Mouse (Mus musculus) heart, embryonic 10.5 days (tissue): ENCODE measurements at regions not wholly inside any gene's neighbourhood (a gene's known extent, or its start where the extent isn't known, plus 50 kb on each side); places are given as distances from the start of the nearest gene placed in this dataset.

ENCODE experiments used
- DNase-seq: peaks from one replicate; pipeline ENCODE4 v3.0.0-alpha.2; 2017; ENCODE audit warnings: low spot score
- H3K27ac ChIP-seq: fragments of 300-500 bp; sonication (generic); 2 replicates; pipeline ENCODE4 v1.5.1; 2016; ENCODE audit warnings: mild to moderate bottlenecking
- H3K27me3 ChIP-seq: fragments of 300-500 bp; sonication (generic); 2 replicates; pipeline ENCODE4 v1.6.1; 2016; ENCODE audit warnings: mild to moderate bottlenecking; ENCODE audit not compliant: poor library complexity, insufficient read depth, severe bottlenecking
- H3K36me3 ChIP-seq: fragments of 300-500 bp; sonication (generic); 2 replicates; pipeline ENCODE4 v1.6.1; 2016; ENCODE audit warnings: mild to moderate bottlenecking, moderate library complexity
- H3K4me1 ChIP-seq: fragments of 300-500 bp; sonication (generic); 2 replicates; pipeline ENCODE4 v1.6.1; 2016; ENCODE audit warnings: mild to moderate bottlenecking
- H3K4me3 ChIP-seq: fragments of 300-500 bp; sonication (generic); 2 replicates; pipeline ENCODE4 v1.5.1; 2016; ENCODE audit warnings: mild to moderate bottlenecking, moderate library complexity
- H3K9me3 ChIP-seq: fragments of 300-500 bp; sonication (generic); 2 replicates; pipeline ENCODE4 v1.6.1; 2016; ENCODE audit warnings: mild to moderate bottlenecking, moderate library complexity
- WGBS: fragments of 180-500 bp; shearing (Covaris S2); methylation state at CpG from one replicate; pipeline ENCODE4 v1.1.7; 2016; 5-methylcytosine and 5-hydroxymethylcytosine counted together

GRCm38 (mm10) chr4:131062592-131062991, 118.4 kb downstream of the Matn1 start:
- Histone ChIP-seq H3K4me3 (no peak overlapping the region), H3K27ac (peak overlapping the region; percentile 56; the same call in 1 of the 2 replicates), H3K4me1 (peaks cover 5% of the 10 kb centered on the region), H3K9me3 (no peaks in the 10 kb centered on the region), H3K27me3 (peaks cover 26% of the 10 kb centered on the region; the same call in 1 of the 2 replicates), H3K36me3 (no peaks in the 10 kb centered on the region)
- DNase-seq, result peak; percentile 80
- 63% methylated on average over 4 of the region's 4 CpGs for WGBS

- Histone ChIP-seq H3K27ac (no peak overlapping the region), H3K36me3 (no peaks in the 10 kb centered on the region), H3K4me1 (no peaks in the 10 kb centered on the region; the same call in 1 of the 2 replicates), H3K4me3 (no peak overlapping the region), H3K9me3 (no peaks in the 10 kb centered on the region), H3K27me3 (peaks cover 22% of the 10 kb centered on the region; the same call in 1 of the 2 replicates)
- WGBS, result 73% methylated on average over 8 of the region's 8 CpGs
- no peak for DNase-seq
Measured at GRCm38 (mm10) chr4:131066186-131066939, 122.2 kb downstream of the Matn1 start.

DNA sequence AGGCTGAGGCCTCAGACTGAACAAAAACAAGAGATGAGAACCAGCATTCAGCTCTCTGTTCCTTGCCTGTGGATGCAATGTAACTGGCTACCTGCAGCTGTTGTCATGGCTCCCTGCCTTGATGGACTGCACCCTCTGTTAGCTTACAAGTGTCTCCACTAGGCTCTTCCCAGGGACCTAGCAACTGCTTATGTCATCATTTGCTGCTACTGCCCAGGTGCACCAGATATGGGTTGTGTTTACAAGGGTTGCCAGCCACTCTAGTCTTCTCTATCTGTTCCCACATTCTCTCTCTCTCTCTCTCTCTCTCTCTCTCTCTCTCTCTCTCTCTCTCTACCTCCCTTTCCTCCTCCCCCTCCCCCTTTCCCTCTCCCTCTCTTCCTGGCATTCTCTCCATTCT, 126.4 kb downstream of the Matn1 start:
- Histone ChIP-seq H3K4me3 (no peak overlapping the region), H3K4me1 (peaks cover 4% of the 10 kb centered on the region; the same call in 1 of the 2 replicates), H3K27me3 (no peaks in the 10 kb centered on the region), H3K9me3 (no peaks in the 10 kb centered on the region), H3K36me3 (no peaks in the 10 kb centered on the region), H3K27ac (no peak overlapping the region)
- no peak for DNase-seq

- H3K27me3 ChIP-seq, result no peaks in the 10 kb centered on the region
- WGBS, result 77% methylated on average over 2 of the region's 2 CpGs
- no peak overlapping the region for H3K4me3 ChIP-seq
- H3K4me1 ChIP-seq, result 0 out of 2 replicates have a peak, but pooled peaks cover 4% of the 10 kb centered on the region
- no peak for DNase-seq
- no peaks in the 10 kb centered on the region for H3K9me3 ChIP-seq
- no peak overlapping the region for H3K27ac ChIP-seq
- no peaks in the 10 kb centered on the region for H3K36me3 ChIP-seq
Measured at GRCm38 (mm10) chr4:131072623-131073022, 128.4 kb downstream of the Matn1 start.

- WGBS, result 58% methylated on average over 8 of the region's 8 CpGs
- no peak for DNase-seq
- peak overlapping the region; percentile 57; the same call in 1 of the 2 replicates for H3K27ac ChIP-seq
Measured at GRCm38 (mm10) chr4:131073420-131073819, 129.2 kb downstream of the Matn1 start.

GRCm38 (mm10) chr4:131075326-131075932, 131.2 kb downstream of the Matn1 start:
- H3K9me3 ChIP-seq, result no peaks in the 10 kb centered on the region
- H3K27ac ChIP-seq, result no peak overlapping the region
- H3K4me3 ChIP-seq, result no peak overlapping the region
- WGBS, result 77% methylated on average over 8 of the region's 8 CpGs
- DNase-seq, result no peak
- H3K36me3 ChIP-seq, result no peaks in the 10 kb centered on the region
- H3K4me1 ChIP-seq, result 0 out of 2 replicates have a peak, but pooled peaks cover 4% of the 10 kb centered on the region
- no peaks in the 10 kb centered on the region; the same call in 1 of the 2 replicates for H3K27me3 ChIP-seq

More at GRCm38 (mm10) chr4:131073420-131073819, 129.2 kb downstream of the Matn1 start:
- no peaks in the 10 kb centered on the region for H3K36me3 ChIP-seq
- H3K4me1 ChIP-seq, result 0 out of 2 replicates have a peak, but pooled peaks cover 4% of the 10 kb centered on the region
- no peaks in the 10 kb centered on the region for H3K9me3 ChIP-seq
- no peaks in the 10 kb centered on the region for H3K27me3 ChIP-seq
- H3K4me3 ChIP-seq, result no peak overlapping the region

DNA sequence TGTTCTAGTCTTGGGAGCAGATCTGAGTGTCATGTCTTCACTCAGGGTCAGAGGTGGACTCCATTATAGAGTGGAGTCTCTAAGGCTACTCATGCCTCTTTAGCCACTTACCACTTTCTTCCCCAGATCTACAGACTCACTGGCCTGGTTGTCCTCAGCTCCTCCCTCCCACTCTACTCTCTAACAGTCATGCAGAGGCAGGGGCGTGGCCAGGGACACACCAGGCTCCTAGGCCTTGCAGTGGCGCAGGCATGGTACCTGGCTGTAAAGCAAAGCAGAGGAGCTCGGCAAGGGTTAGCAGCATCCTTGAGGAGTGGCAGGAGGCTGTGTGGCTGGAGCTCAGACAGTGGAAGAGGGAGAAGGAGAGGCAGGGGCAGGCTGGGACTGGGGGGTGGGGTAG, 132.4 kb downstream of the Matn1 start:
- Histone ChIP-seq H3K4me3 (no peak overlapping the region), H3K4me1 (0 out of 2 replicates have a peak, but pooled peaks cover 4% of the 10 kb centered on the region), H3K36me3 (no peaks in the 10 kb centered on the region), H3K27ac (no peak overlapping the region), H3K9me3 (no peaks in the 10 kb centered on the region), H3K27me3 (peaks cover 4% of the 10 kb centered on the region; the same call in 1 of the 2 replicates)
- DNase-seq, result no peak
- 51% methylated on average over 3 of the region's 3 CpGs for WGBS

- Histone ChIP-seq H3K4me3 (no peak overlapping the region), H3K27me3 (peaks cover 4% of the 10 kb centered on the region; the same call in 1 of the 2 replicates), H3K36me3 (no peaks in the 10 kb centered on the region), H3K4me1 (no peaks in the 10 kb centered on the region), H3K9me3 (no peaks in the 10 kb centered on the region), H3K27ac (no peak overlapping the region)
- WGBS, result 59% methylated on average over 1 of the region's 1 CpGs
- DNase-seq, result no peak
Measured at GRCm38 (mm10) chr4:131080113-131080512, 135.9 kb downstream of the Matn1 start.

- Histone ChIP-seq H3K9me3 (no peaks in the 10 kb centered on the region), H3K4me3 (no peak overlapping the region), H3K36me3 (no peaks in the 10 kb centered on the region), H3K27me3 (peaks cover 4% of the 10 kb centered on the region; the same call in 1 of the 2 replicates), H3K27ac (no peak overlapping the region), H3K4me1 (no peaks in the 10 kb centered on the region)
- DNase-seq, result no peak
- 78% methylated on average over 3 of the region's 3 CpGs for WGBS
Measured at GRCm38 (mm10) chr4:131083405-131083804, 139.2 kb downstream of the Matn1 start.

- Histone ChIP-seq H3K36me3 (no peaks in the 10 kb centered on the region), H3K4me1 (peaks cover 8% of the 10 kb centered on the region; the same call in 1 of the 2 replicates), H3K27me3 (peaks cover 17% of the 10 kb centered on the region), H3K4me3 (no peak overlapping the region), H3K9me3 (no peaks in the 10 kb centered on the region), H3K27ac (no peak overlapping the region)
- 37% methylated on average over 6 of the region's 6 CpGs for WGBS
- DNase-seq, result no peak
Measured at GRCm38 (mm10) chr4:131097421-131097820, 153.2 kb downstream of the Matn1 start.

DNA sequence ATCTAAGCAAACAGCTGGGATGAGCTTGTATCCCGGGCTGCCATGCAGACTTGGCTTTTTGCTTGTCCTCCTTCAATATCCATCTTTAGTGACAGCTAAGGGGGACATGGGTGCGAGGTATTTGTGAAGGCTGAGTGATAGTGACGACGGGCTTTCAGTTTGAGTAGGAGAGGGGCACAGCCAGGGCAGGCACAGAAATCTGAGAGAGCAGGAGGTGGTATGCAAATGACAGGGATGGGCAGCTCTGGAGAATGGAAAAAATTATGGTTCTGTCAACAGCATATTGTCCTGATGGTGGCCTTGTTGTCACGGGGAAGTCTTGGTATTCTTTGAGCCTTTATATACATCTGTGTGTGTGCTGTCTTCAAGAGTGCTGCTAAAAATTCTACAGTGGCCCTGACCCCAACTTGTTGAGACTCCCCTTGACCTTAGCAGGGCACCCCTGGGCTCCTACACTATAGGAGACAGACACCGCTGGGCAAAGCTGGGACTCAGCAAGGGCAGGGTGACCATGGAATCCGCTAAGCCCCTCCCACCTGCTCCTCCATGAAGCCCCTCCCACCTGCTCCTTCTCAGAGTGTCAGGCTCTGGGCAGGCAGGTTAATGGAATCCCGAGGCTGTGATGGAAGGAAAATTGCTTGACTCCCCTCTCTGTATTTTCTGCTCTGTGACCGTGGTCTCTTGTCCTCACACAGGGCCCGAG, 156.1 kb downstream of the Matn1 start:
- Histone ChIP-seq H3K27me3 (peaks cover 19% of the 10 kb centered on the region), H3K27ac (no peak overlapping the region), H3K9me3 (no peaks in the 10 kb centered on the region), H3K36me3 (no peaks in the 10 kb centered on the region), H3K4me1 (peaks cover 8% of the 10 kb centered on the region; the same call in 1 of the 2 replicates), H3K4me3 (peak overlapping the region; percentile 39)
- WGBS, result 45% methylated on average over 10 of the region's 10 CpGs
- no peak for DNase-seq

GRCm38 (mm10) chr4:131100796-131101156, 156.6 kb downstream of the Matn1 start:
- Histone ChIP-seq H3K4me3 (peak overlapping the region; percentile 39), H3K9me3 (no peaks in the 10 kb centered on the region), H3K4me1 (peaks cover 8% of the 10 kb centered on the region; the same call in 1 of the 2 replicates), H3K27ac (no peak overlapping the region), H3K36me3 (no peaks in the 10 kb centered on the region), H3K27me3 (peaks cover 19% of the 10 kb centered on the region)
- DNase-seq, result no peak
- WGBS, result 16% methylated on average over 13 of the region's 13 CpGs

- Histone ChIP-seq H3K4me3 (no peak overlapping the region), H3K27ac (no peak overlapping the region), H3K4me1 (peaks cover 8% of the 10 kb centered on the region; the same call in 1 of the 2 replicates), H3K9me3 (no peaks in the 10 kb centered on the region), H3K36me3 (no peaks in the 10 kb centered on the region), H3K27me3 (peaks cover 22% of the 10 kb centered on the region)
- WGBS, result 67% methylated on average over 4 of the region's 4 CpGs
- DNase-seq, result no peak
Measured at GRCm38 (mm10) chr4:131102163-131102562, 158.0 kb downstream of the Matn1 start.
